Mouse (Mus musculus) c-Kit-positive CD71-negative TER-119-negative erythroid progenitor cells, embryonic 14.5 days (primary cell): ENCODE measurements around the gene Nipsnap2.
"Not testable (repeated sequence)": the region's sequence is repeated elsewhere in the genome, so short reads cannot be mapped to it uniquely, and the experiment has no call there.

Experiments
- DNase-seq: peaks from one replicate; pipeline ENCODE4 v3.0.0-alpha.2; 2013; ENCODE audit warnings: low read depth

Nipsnap2 gene

DNA sequence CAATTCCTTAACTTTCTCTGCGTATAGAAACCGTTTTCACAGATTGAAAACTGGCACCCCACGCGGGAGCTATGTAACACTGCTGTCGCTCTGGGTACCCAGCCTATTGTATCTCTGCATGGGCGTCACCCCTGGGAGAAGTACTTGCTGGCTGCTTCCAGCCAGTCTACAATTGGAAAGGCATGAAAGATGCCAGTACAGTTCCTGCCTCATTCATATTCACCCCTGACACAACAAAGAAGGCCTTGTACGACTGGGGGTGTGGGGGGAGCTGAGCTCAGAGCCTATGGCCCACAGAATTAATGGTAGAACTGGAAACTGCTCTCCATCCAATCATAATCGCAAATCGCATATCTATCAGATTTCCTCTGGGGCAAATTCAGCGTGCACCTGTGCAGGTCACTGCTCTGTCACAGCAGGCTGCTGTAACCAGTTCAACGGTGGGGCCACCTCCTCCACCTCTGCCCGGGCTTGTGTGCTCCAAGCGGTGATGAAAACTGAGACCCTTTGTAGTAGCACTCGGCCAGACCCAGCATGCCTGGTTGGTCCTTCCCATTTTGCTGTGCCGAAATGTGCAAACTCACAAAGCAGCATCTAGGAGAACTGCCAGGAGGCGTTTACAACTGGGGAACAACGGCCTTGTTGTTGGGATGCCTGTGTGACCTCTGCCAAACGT is 37.1 kb downstream of the Nipsnap2 start:
- DNase-seq = no peak

DNA sequence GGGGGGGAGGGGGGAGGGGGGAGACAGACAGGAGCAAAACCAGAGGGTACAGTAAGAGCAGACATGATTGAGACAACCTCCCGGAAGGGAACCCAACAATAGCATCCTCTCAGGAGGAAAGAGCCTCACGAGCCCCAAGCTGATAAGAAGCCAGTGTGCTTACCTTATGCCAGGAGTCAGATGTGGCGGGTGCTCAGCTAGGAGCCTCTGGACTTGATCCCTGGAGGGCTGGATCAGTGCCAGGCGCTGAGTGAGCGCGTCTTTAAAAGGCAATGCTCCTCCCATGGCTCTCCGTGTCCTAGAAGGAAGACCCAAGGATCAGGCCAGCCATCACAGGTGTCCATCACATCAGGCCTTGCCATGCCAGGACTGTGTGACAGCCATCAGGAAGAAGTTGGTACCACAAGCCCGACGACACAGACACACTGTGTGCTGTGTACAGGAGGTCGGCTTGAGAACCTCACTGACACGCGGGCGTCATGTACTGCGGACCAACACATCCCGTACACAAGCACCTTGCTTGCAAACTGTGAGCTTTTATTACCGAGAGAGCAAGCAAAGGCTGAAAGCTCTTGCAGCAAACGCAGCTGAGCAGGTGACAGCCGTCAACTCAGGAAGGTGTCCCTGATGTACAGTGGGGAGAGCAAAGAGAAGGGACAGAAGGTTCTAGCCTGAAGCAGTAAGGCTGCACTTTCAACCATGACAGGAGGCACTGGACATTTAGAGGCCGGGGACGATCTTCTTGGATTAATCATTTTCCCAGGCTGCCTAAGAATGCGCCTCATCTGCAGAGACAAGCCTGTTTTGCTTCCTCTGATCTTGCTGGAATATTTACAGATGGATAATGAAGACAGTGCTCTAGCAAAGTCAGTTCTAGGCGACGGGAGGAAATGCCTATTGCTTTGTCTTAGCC is 45.8 kb downstream of the Nipsnap2 start:
- DNase-seq = no peak

DNA sequence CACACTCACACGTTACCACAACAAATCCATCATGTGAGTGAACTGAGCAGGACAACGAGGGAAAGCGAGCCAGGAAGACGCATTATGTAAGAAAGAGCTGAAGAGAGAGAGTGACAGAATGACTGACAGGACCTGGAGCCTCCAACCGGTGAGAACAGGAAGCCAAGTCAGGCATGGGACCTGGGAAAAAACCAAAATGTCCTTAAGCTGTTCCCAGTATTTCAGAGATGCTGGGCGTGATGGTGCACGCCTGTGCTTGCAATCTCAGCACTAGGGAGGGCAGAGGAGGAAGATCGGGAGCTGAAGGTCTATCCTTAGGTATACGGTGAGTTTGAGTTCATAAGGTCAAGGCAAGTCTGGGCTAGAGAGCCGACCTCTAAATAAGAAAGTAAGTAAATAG is 47.6 kb downstream of the Nipsnap2 start:
- DNase-seq = no peak

DNA sequence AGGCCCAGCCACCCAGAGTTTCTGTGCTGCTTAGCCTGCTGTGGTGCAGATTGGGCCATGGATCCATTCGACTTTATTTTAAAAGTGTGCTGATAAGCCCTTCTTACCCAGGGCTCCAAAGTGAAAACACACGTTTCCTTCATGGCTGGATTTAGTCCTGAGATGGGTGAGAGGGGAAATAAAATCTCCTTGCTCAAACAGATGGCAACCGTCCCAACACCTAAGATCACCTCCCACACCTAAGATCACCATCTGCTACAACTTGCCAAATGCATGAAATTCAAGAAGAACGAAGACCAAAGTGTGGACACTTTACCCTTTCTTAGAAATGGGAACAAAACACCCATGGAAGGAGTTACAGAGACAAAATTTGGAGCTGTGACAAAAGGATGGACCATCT is 48.5 kb downstream of the Nipsnap2 start:
- DNase-seq = not testable (repeated sequence)

DNA sequence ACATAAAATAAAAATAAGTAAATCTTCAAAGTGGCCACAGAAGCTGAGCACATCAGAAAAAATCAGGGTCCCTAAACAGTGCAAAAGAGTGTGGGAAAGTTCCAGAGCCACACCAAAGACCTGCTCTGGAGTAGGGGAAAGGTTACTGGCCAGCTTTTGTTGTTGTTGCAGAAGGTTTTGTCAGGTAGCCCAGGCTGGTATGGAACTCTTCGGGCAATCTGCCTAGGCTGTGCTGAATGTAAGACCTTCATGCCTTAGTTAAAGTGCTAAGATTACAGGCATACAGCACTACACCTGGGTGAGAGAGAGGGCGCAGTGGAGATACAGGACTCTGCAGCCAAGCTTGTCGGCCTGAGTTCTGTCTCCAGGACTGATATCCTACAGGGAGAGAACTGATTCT is 49.8 kb downstream of the Nipsnap2 start:
- no peak for DNase-seq

DNA sequence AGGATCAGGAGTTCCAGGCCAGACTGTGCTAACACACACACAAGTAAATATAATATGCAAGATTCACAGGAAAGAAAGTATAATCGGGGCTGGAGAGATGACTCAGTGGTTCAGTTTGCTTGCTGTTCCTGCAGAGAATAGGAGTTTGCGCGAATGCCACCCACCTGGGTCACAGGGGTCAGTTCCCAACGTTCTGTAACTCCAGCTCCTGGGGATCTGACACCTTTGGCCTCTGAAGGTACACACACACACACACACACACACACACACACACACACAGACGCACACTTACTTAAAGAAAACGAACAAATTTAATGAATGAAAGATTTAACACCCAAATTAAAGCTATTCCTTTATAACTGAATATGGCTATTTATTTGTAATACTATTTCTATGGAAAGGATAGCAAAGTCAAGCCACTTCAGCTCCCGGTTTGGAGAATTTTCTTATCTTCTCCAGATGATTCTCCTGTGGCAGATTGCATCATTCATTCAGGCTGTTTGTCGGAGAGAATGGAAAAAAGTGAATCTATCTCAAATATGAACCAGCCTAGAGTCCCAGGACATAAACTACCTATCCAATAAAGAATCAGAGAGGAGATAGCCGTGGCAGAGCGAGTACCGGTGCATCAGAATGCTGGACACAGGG is 53.6 kb downstream of the Nipsnap2 start:
- DNase-seq = no peak

DNA sequence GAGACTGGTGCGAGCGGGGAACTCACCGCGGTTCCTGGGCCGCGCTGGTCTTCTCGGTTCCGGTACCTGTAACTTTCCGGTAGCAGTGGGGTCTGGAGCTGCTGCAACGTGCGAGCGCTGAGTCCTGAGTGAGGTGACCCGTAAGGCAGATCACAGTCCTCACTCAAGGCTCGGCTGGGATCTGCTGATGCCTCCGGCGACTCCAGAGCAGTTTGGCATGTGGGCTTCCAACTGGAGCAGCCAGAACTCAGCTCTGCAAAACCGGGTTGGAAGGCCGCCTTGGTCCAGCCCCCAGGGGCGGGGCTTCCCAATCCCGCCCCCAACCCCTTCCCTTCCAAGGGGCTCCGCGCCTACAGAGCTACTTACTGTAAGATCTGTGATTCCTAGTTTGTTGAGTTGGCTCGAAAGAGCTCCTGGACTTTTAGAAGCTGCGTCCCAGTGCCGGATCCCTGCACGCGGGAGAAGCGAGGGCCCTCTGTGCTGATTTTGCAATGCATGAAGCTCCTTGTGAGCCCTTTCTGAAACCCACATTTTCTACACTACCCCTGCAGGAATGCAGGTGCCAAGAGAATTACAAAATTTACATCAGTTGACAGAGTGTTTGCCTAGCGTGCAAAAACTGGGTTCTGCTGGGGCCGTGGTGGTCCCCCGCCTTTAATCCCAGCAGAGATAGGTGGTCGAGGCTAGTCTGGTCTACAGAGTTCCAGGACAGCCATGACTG is 54.3 kb downstream of the Nipsnap2 start:
- DNase-seq = peak; percentile 69

DNA sequence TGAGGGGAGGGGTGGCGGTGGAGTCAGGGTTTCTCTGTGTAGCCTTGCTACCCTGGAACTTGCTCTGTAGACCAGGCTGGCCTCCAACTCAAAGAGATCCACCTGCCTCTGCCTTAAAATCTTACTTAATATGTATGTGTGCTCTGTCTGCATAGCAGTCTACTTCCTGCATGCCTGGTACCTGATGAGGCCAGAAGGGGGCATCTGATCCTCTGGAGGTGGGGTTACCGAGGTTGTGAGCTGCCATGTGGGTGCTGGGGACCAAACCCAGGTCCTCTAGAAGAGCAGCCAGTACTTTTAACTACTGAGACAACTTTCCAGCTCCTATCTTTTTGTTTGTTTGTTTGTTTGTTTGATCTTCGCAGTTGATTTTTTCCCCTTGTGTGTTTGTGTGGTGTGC is 55.3 kb downstream of the Nipsnap2 start:
- DNase-seq = no peak

DNA sequence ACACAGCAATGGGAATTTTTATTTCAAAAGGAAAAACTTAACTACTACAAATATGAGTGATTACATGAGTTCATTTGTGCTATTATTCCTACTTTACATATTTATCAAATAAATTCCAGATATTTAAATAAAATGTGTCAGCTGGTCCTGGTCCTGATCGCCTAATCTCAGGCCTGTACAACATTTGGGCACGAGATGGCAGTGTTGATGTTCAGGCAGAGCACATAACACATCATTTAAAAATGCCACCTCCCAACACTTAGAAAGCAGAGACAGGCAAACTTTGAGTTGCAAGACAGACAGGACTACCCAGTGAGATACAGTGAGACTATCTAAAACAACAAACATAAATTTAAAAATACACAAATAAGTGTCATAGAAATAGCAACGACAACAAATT is 57.3 kb downstream of the Nipsnap2 start:
- DNase-seq = no peak

DNA sequence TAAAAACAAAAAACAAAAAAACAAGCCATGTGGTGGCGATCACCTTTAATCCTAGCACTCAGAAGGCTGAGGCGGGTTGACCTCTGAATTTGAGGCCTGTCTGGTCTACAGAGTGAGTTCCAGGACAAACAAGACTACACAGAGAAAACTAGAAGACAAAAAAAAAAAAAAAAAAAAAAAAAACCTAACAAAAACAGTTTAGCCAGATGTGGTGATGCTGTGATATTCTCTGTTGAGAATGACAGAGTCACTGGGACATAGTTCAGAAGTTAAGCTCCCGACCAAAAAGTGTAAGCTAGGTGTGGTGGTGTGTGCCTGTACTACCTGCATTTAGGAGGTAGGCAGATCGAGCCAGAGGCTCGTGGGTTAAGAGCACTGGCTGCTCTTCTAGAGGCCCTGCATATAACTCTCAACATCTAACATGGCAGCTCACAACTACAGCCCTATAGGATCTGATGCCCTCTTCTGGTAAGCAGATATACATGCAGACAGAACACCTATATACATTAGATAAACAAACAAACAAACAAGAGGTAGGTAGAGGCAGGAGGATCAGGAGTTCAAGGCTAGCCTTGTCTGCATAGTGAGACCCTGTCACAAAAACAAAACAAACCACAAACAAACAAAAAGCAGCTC is 60.5 kb downstream of the Nipsnap2 start:
- no peak for DNase-seq

DNA sequence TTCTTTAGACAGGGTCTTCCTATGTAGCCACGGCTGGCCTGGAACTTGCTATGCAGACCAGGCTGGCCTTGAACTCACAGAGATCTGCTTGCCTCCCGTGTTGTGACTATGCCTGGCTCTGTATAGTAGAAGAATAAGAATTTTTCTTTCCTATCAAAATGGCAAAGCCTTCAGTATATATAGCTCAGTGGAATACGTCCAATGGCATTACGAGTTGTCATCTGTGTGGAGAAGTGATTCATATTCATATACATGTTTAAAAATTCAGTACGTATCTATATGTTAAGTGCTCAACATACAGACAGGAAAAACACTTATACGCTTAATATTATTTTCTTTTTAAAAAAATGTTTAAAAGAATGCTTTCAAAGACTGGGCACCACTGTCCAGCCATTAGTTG is 61.3 kb downstream of the Nipsnap2 start:
- no peak for DNase-seq

DNA sequence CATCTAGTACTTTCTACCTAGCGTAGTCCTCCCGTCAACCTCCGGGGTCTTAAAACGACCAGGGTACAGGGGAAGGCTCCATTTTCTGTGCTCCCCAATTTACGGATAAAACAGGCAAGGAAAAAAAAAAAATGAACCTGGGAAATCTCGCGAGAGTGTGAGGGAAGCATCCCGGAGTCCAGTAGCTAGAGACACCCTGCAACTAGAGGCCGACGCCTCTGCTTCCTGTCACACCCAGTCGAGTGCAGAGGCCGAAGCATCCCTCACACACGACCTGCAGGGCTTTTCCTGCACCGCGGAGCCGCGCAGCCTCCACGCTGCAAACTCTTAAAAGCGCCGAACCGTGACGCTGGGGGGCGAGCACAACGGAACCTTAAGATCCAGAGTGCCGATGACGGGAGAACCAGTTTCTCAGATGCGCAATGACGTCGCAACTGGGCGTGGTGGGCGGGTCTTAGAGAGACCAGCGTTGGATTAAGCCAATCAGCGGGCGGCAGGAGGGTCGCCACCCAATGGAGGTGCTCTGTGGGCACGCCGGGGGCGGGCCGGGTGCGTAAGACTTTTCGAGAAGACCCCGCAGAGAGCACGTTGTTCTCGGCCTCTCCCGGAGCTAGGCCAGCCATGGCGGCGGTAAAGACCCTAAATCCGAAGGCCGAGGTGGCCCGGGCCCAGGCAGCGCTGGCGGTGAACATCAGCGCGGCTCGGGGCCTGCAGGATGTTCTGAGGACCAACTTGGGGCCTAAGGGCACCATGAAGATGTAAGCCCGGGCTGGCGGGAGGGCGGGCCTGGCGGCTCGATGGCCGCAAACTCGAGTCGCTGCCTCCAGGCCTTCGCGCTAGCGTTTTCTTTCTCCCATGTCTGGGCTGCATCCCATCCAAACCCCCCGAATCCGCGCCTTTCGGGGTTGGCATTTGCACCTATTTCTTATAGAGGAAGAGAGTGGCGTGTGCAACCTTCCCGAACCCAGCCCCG is 62.2 kb downstream of the Nipsnap2 start, which contains the start of gene Psph:
Psph (minus strand) TSS at position 632 of the 973 bp plus-strand sequence.
- peak; percentile 99 for DNase-seq

DNA sequence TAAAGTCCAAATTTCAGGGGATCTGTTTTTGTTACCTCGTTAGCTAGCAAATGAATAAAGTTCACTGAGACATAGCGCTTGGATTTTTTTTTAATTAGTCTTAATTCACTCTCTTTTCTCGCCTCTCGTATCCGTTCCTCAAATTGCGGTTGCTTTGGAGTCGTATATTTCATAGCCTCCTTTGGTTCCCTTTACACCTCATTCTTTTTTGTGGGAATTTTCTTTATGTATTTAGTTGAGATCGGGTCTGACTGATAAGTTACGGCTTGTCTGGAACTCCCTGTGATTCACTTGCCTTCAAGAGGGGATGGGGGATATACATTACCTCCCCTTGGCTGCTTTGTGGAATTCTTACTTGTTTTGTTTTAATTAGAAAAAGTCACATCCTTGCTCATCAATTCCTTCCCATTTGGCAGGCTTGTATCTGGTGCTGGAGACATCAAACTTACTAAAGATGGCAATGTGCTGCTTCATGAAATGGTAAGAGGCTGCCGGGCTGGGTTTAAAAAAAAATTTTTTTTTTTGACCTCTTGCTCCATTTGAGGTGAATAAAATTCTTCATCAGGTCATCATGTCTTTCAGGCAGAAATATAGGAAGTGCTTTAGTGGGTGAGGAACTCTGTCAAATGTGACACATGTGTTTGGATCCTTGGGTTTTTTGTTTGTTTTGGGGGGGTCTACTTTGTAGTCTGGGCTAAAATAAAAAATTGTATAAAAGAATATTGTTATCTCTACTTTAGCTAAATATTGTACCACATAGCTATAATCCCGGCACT is 63.1 kb downstream of the Nipsnap2 start:
- no peak for DNase-seq

DNA sequence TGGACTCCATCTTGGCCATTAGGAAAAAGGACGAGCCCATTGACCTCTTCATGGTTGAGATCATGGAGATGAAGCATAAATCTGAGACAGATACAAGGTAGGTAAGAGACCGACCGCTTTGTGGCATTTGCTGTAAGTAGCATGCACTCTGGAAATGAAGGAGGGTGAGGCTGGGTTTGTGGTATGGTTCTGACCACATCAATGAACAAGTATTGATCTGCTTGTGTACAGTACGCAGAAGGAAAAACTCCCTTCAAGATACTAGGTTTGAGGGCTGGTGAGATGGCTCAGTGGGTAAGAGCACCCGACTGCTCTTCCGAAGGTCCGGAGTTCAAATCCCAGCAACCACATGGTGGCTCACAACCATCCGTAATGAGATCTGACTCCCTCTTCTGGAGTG is 65.7 kb downstream of the Nipsnap2 start:
- DNase-seq = not testable (repeated sequence)
